Mouse (Mus musculus) neural tube, embryonic 11.5 days (tissue): Measurements from ENCODE around the gene Map2k1. TPM values are rescaled to one million over a fixed set of nuclear protein-coding genes. Genes with fewer than 3 reads are reported as not detected.
"Not testable (repeated sequence)": the region's sequence is repeated elsewhere in the genome, so short reads cannot be mapped to it uniquely, and the experiment has no call there.

ENCODE experiments used
- ATAC-seq: fragments of 200-750 bp; cut with Nextera tagmentation; 2 replicates; pipeline ENCODE4 v1.8.0; 2017; ENCODE audit warnings: moderate number of reproducible peaks, mild to moderate bottlenecking, moderate TSS enrichment, moderate library complexity; ENCODE audit not compliant: insufficient read depth, low FRiP score, low TSS enrichment
- DNase-seq: peaks from one replicate; pipeline ENCODE4 v3.0.0-alpha.2; 2015; ENCODE audit warnings: low spot score
- H3K27ac ChIP-seq: fragments of 300-500 bp; sonication (generic); 2 replicates; pipeline ENCODE4 v1.5.1; 2014; ENCODE audit warnings: low read depth, mild to moderate bottlenecking, low read length
- H3K27me3 ChIP-seq: fragments of 300-500 bp; sonication (generic); 2 replicates; pipeline ENCODE4 v1.6.1; 2014; ENCODE audit warnings: mild to moderate bottlenecking, low read length, mixed read lengths; ENCODE audit not compliant: control insufficient read depth, insufficient read depth
- H3K36me3 ChIP-seq: fragments of 300-500 bp; sonication (generic); 2 replicates; pipeline ENCODE4 v1.6.1; 2014; ENCODE audit warnings: mild to moderate bottlenecking, low read length, moderate library complexity, mixed read lengths; ENCODE audit not compliant: control insufficient read depth, insufficient read depth
- H3K4me1 ChIP-seq: fragments of 300-500 bp; sonication (generic); 2 replicates; pipeline ENCODE4 v1.6.1; 2014; ENCODE audit warnings: low read length, mixed read lengths; ENCODE audit not compliant: control insufficient read depth, insufficient read depth
- H3K4me2 ChIP-seq: fragments of 300-500 bp; sonication (generic); 2 replicates; pipeline ENCODE4 v1.6.1; 2014; ENCODE audit warnings: low read depth, mild to moderate bottlenecking, moderate library complexity
- H3K4me3 ChIP-seq: fragments of 300-500 bp; sonication (generic); 2 replicates; pipeline ENCODE4 v1.5.1; 2014; ENCODE audit warnings: low read depth, low read length
- H3K9ac ChIP-seq: fragments of 300-500 bp; sonication (generic); 2 replicates; pipeline ENCODE4 v1.6.1; 2014; ENCODE audit warnings: mild to moderate bottlenecking, low read length
- H3K9me3 ChIP-seq: fragments of 300-500 bp; sonication (generic); 2 replicates; pipeline ENCODE4 v1.6.1; 2016; ENCODE audit warnings: low read length; ENCODE audit not compliant: control insufficient read depth
- WGBS: fragments of 180-500 bp; shearing (Covaris S2); extraction: QIAGEN DNeasy Blood & Tissue Kit; methylation state at CpG from one replicate; pipeline ENCODE4 v1.1.7; 2014; 5-methylcytosine and 5-hydroxymethylcytosine counted together
- polyA plus RNA-seq: library from polyadenylated mRNA; unstranded; fragments of >200 nt; fragmentation: Nextera tagmentation; extraction: Ambion mirVana; gene quantifications from 2 replicates; pipeline ENCODE4 v1.2.1, GENCODE M21; 2014

The Map2k1 gene
- polyA plus RNA-seq, 1 experiment from 2014 or later = 84.5 TPM

DNA sequence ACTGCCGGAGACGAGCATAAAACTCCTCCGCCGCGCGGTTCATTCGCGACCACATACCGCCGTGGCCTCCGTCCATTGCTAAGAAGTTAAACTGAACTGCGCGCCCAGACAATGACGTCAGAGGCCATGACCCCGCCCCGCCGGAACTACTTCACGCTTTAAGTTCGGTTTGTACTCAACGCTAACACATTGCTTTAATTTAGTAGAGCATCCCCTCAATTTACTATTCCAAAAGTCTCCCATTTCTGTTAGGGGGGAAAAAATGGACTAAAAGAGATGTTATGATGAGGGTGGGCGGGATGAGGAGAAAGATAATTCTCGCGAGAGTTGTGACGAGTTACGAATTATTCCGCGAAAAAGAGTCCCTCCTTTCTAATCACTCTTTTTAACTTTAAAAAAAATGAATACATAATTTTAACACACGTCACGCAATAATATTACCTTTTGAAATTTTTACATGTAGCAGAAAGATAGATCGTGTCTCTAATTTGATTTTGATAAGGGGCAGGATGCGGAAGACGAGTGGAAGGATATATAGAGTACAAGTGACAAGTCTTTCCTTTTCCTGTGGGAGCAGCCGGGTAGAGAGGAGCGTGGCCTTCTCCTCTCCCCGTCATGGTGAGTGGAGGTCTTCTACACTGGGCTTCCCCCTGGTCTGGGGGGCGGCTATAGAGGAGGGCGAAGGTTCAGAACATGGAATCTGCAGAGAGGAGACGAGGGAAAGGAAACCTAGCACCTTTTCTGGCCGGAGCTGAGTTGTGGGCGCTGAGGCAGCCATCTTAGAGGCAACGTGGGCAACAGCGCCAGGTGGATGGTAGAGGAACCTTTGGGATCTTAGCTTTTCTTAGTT is 80.4 kb downstream of the Map2k1 start, which contains the start of the genes Zwilch and Rpl4:
Gene Zwilch (minus strand): TSS at position 289 of the 850 bp plus-strand sequence.
Gene Rpl4 (plus strand): TSS at position 560 of the 850 bp plus-strand sequence.
- Histone ChIP-seq H3K9ac (peak within 1 kb of the TSS; percentile 97), H3K4me3 (peak within 1 kb of the TSS; percentile 68), H3K27ac (peak within 1 kb of the TSS; percentile 61), H3K36me3 (peaks cover 5% of the 10 kb centered on the region), H3K9me3 (no peaks in the 10 kb centered on the region), H3K4me2 (peak within 1 kb of the TSS; percentile 89), H3K4me1 (no peaks in the 10 kb centered on the region), H3K27me3 (no peaks in the 10 kb centered on the region)
- DNase-seq (peak; percentile 86), ATAC-seq (peak; percentile 83)
- under 1% methylated on average over 42 of the region's 42 CpGs for WGBS

DNA sequence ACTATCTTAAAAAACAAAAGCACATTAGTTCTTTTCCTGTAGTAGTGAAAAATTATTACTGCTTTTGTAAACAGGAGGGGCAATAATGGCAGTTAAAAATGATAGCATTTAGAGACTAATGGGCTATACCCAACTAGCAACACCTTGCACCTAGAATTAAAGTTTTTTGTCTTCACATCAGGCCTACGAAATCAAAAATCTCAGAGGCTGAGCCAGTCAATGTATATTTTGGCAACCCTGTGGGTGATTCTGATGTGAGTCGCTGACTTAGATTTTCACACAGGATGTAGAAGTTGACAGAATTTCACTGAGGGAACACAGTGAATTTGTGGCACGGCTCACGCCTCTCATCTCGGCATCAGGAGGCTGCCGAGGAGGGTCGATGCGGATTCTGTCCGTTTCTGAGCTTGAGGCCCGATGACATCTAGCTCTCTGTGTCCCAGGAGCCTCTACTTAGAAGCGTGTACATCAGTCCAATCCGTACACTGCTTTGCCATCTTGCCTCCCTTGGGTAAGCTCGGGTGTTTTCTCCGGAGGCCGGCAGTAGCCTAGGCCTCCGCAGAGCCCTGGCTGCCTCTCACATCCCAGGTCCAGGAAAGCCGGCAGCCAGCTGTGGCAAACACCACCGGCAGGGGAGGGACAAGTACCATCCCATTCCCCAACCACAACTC is 81.2 kb downstream of the Map2k1 start:
- Histone ChIP-seq H3K4me3 (peak overlapping the region; percentile 68), H3K27ac (peak overlapping the region; percentile 61), H3K4me2 (peak overlapping the region; percentile 46), H3K36me3 (peaks cover 3% of the 10 kb centered on the region), H3K4me1 (no peaks in the 10 kb centered on the region), H3K9me3 (no peaks in the 10 kb centered on the region), H3K27me3 (no peaks in the 10 kb centered on the region), H3K9ac (peak overlapping the region; percentile 97)
- WGBS = 3% methylated on average over 18 of the region's 18 CpGs
- DNase-seq (no peak), ATAC-seq (no peak)

DNA sequence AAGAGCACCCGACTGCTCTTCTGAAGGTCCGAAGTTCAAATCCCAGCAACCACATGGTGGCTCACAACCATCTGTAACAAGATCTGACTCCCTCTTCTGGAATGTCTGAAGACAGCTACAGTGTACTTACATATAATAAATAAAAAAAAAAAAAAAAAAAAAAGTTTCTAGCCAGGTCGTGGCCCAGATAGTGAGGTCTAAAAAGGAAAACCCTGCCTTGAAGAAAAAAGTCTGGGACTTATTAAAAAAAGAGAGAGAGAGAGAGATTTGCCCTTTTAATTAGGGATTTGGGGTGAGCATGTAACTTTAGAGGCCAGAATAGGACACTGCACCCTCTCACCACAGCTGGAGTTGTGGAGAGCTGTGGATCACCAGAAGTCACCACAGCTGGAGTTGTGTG is 83.5 kb downstream of the Map2k1 start:
- H3K27ac ChIP-seq, H3K9me3 ChIP-seq, H3K36me3 ChIP-seq, DNase-seq, H3K4me1 ChIP-seq, ATAC-seq, H3K9ac ChIP-seq, H3K4me2 ChIP-seq, H3K27me3 ChIP-seq, H3K4me3 ChIP-seq: not testable (repeated sequence)
- 96% methylated on average over 3 of the region's 3 CpGs for WGBS

DNA sequence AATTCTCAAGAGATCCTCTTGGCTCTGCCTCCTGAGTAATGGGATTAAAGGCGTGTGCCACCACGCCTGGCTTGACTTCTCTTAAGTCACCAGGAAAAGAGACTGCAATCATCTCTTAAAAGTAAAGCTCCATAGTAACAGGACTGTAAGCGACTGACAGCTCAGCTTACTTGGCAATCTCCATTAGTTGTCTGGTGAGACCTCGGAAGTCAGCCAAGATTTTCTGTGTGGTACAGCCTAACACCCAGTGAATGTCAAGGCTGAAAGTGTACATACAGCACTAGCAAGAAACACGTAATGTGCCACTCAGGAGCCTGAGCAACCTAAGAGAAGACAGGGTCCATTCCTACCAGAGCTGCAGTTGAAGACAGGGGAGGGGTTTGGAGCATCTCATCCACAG is 93.0 kb downstream of the Map2k1 start:
- 89% methylated on average over 5 of the region's 5 CpGs for WGBS
- Histone ChIP-seq H3K9me3 (no peaks in the 10 kb centered on the region), H3K9ac (no peak overlapping the region), H3K4me1 (no peaks in the 10 kb centered on the region), H3K4me3 (no peak overlapping the region), H3K27ac (no peak overlapping the region), H3K36me3 (peaks cover 8% of the 10 kb centered on the region), H3K27me3 (no peaks in the 10 kb centered on the region), H3K4me2 (no peak overlapping the region)
- DNase-seq = no peak
- ATAC-seq = no peak

DNA sequence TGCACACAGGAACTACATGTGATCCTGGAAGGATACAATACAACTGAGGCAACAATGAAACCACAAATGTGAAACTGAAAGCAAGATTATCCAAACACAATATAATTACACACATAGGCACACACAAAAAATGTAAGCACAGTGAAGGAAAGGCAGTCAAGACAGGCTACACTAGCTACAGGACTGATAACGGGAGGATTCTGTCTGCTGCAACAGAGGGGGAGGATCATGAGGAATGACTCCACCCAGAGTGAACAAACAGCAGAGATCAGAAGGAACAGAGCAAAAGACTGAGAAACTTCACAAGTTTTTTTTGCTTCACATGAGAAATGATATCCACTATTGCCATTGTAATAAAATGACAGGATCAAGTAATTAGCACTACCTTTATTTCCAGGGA is 96.8 kb downstream of the Map2k1 start:
- peaks cover 8% of the 10 kb centered on the region for H3K36me3 ChIP-seq

DNA sequence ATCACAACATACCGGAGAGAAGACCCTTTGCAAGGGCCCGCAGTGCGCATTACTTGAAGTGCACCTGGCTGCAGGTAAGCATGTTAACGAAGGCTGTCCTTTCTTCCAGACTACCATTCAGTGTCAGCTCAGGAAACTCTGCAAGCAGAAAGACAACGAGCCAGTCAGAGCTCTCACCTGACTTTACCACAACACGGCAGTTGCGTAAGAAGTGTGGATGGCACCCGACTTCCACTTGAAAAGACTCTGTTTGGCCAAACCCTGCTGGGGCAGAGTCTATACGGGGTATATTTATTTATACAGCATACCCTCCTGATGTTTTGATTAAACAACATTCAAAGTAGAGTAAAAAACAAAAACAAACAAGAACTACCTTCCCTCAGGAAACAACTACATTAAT is 113.6 kb downstream of the Map2k1 start:
- DNase-seq (no peak), ATAC-seq (no peak)
- no peak overlapping the region for H3K4me3 ChIP-seq
- no peaks in the 10 kb centered on the region for H3K4me1 ChIP-seq
- no peak overlapping the region for H3K27ac ChIP-seq
- H3K9ac ChIP-seq = no peak overlapping the region
- 92% methylated on average over 9 of the region's 9 CpGs for WGBS
- no peaks in the 10 kb centered on the region for H3K9me3 ChIP-seq
- H3K36me3 ChIP-seq = no peaks in the 10 kb centered on the region; the same call in none of the 2 replicates
- no peaks in the 10 kb centered on the region for H3K27me3 ChIP-seq
- no peak overlapping the region for H3K4me2 ChIP-seq

More for the DNA sequence above, 96.8 kb downstream of the Map2k1 start:
- WGBS = 93% methylated on average over 1 of the region's 1 CpGs
- no peak for DNase-seq
- H3K4me2 ChIP-seq = no peak overlapping the region
- H3K9me3 ChIP-seq = no peaks in the 10 kb centered on the region
- no peaks in the 10 kb centered on the region for H3K4me1 ChIP-seq
- no peaks in the 10 kb centered on the region for H3K27me3 ChIP-seq
- no peak overlapping the region for H3K4me3 ChIP-seq
- no peak overlapping the region for H3K9ac ChIP-seq
- no peak overlapping the region for H3K27ac ChIP-seq
- no peak for ATAC-seq

DNA sequence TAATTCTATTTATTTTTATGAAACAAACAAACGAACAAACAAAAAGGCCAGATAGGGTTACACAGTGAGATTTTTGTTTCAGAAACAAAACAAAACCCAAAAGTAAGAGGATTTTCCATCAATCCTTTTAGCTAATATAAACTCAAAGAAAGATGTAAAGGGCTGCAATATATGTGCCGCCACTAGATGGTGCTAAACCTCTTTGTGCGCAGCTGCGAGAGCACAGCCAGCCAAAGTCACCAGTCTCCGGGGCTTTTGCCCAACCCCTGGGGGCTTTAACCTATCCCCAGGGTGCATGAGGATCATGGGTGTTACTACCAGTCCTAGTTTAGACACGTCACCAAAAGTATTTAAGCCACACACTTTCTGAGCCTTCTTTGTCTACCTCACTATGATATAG is 114.5 kb downstream of the Map2k1 start:
- not testable (repeated sequence) for H3K9me3 ChIP-seq, H3K36me3 ChIP-seq, H3K4me3 ChIP-seq, ATAC-seq, H3K27me3 ChIP-seq, H3K27ac ChIP-seq, H3K4me2 ChIP-seq, H3K4me1 ChIP-seq, H3K9ac ChIP-seq
- DNase-seq = peak; percentile 44
- WGBS = 14% methylated on average over 6 of the region's 6 CpGs
